Comparison of ENCODE assay signal across 8 mouse cellular contexts in the genomic region with DNA sequence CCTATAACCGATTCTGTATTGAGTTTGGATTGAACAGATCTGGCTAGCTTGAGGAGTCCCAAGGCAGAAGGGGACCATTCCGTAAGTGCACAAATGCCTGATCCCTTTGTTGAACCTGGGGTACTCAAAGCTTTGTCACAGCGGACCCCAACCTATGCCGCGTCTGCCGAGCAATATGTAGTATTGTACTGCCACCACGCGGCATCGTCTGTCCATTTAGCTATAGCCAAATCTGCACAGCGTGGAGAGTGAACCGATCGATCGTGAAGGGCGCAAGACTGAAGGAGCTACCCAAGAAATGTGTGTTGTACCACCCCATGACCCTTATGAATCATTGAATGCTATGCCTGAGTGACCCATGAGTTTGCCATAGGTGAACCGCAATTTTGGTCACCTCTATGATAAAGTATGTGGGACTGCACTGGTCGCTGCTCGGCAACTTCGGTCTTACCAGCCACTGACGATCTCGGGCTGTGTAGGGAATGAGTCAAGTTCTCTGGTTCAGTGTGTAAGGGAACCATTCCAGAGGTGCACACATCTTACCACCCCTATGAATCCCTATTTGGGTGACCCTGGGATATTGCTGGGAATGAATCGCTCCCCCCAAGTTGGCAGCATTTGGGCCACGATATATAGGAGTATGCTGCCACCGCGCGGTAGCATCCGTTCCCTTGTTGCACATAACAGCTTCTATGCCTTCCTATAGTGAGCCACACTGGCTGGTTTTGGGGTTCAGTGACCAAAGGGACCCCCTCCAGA. TPM values are rescaled to one million over a fixed set of nuclear protein-coding genes. Genes with fewer than 3 reads are reported as not detected.
DNase-seq lines count a peak whose midpoint lies in the region; ATAC-seq and TF ChIP-seq lines count a peak whose summit lies in the region.

No protein-coding gene starts in this region.

- H3K4me2 ChIP-seq in forebrain, embryonic 13.5 days = peak overlapping the region; percentile 64

- no peak overlapping the region for H3K27ac ChIP-seq in forebrain, embryonic 13.5 days
- no peak overlapping the region for H3K27ac ChIP-seq in olfactory bulb, adult 2 months (ENCODE audit: insufficient read depth, low read depth, low read length)

- H3K4me3 ChIP-seq in forebrain, embryonic 13.5 days = peak overlapping the region; percentile 36
- H3K4me3 ChIP-seq in lung, adult 2 months (replicated peaks; ENCODE audit: extremely low read depth, low read depth, low read length) = no peak overlapping the region
- H3K4me3 ChIP-seq in olfactory bulb, adult 2 months (ENCODE audit: insufficient read depth, low read depth, low read length) = peak overlapping the region; percentile 21

- ATAC-seq in forebrain, embryonic 13.5 days = peak; percentile 61
- peak; percentile 37 to 53; a peak in 2 of 4 replicates for ATAC-seq in hematopoietic stem cell, adult 5-6 weeks (replicated peaks in 1 of 2; ENCODE audit: insufficient read depth in 1 of 2, low FRiP score in 2 of 2, low TSS enrichment in 1 of 2, low read depth in 1 of 2, poor library complexity in 2 of 2, severe bottlenecking in 2 of 2)

- H3K9ac ChIP-seq in forebrain, embryonic 13.5 days = peak overlapping the region; percentile 10; the same call in 1 of the 2 replicates

- H3K4me1 ChIP-seq in forebrain, embryonic 13.5 days = peaks cover 5% of the 10 kb centered on the region; the same call in 1 of the 2 replicates
- H3K4me1 ChIP-seq in lung, adult 2 months (ENCODE audit: control insufficient read depth, insufficient read depth, low read length) = no peaks in the 10 kb centered on the region
- H3K4me1 ChIP-seq in olfactory bulb, adult 2 months (ENCODE audit: control insufficient read depth, insufficient read depth, low read length) = no peaks in the 10 kb centered on the region

- DNase-seq in ES-CJ7 (ENCODE audit: low read depth, low spot score) = peak; percentile 49
- peak; percentile 86 for DNase-seq in brain, embryonic 14.5 days (ENCODE audit: low read depth)
- DNase-seq in layer of hippocampus, adult 9-10 months (ENCODE audit: low spot score) = peak; percentile 41
- DNase-seq in lung, adult 2 months = peak; percentile 42
- DNase-seq in urinary bladder, postnatal 36 days (ENCODE audit: low spot score in 2 of 2) = peak; percentile 30 to 37

- H3K27me3 ChIP-seq in forebrain, embryonic 13.5 days = no peaks in the 10 kb centered on the region

- TF ChIP-seq CTCF in brain, embryonic 14.5 days (IDR thresholded peaks at IDR 0.05; ENCODE audit: borderline replicate concordance, extremely low read depth, insufficient read depth, insufficient read length) = peak; percentile 71
- peak; percentile 63 for TF ChIP-seq CTCF in lung, adult 2 months (IDR thresholded peaks at IDR 0.05; ENCODE audit: insufficient read depth, low read length)
- no peak; the same call in 1 of the 2 replicates for TF ChIP-seq CTCF in olfactory bulb, adult 2 months (IDR thresholded peaks at IDR 0.05; ENCODE audit: insufficient read depth, low read depth, low read length)

- TF ChIP-seq POLR2A in brain, embryonic 14.5 days (IDR thresholded peaks at IDR 0.05; ENCODE audit: borderline replicate concordance, extremely low read depth, insufficient read depth, insufficient read length, poor library complexity, severe bottlenecking) = no peak
- TF ChIP-seq POLR2A in lung, adult 2 months (IDR thresholded peaks at IDR 0.05; ENCODE audit: borderline replicate concordance, extremely low read depth, low read depth, low read length) = no peak
- no peak for TF ChIP-seq POLR2A in olfactory bulb, adult 2 months (IDR thresholded peaks at IDR 0.05; ENCODE audit: insufficient read depth, low read depth, low read length)

- H3K36me3 ChIP-seq in forebrain, embryonic 13.5 days (ENCODE audit: poor library complexity, severe bottlenecking) = no peaks in the 10 kb centered on the region

- WGBS in forebrain, embryonic 13.5 days = 56% methylated on average over 26 of the region's 26 CpGs
- WGBS in lung, adult 2 months = 46% methylated on average over 26 of the region's 26 CpGs
- 53% methylated on average over 26 of the region's 26 CpGs for WGBS in olfactory bulb, adult 2 months

- peaks cover 10% of the 10 kb centered on the region; the same call in 1 of the 2 replicates for H3K9me3 ChIP-seq in forebrain, embryonic 13.5 days (replicated peaks)

RNA-seq across cellular contexts. Expression of gene Mrpl23, which starts 47.8 kb away (rescaled TPM):
- 80.2 and 111 TPM in 2 replicates for polyA plus RNA-seq in brain, embryonic 14.5 days (2012; rRNA removed)
- polyA plus RNA-seq in forebrain, embryonic 13.5 days (2015; fragmentation: Nextera tagmentation; extraction: Ambion mirVana) = 16.2 and 16.5 TPM in 2 replicates
- 28.1 and 42.5 TPM in 2 replicates for total RNA-seq in hematopoietic stem cell, adult 5-6 weeks (2017)
- polyA plus RNA-seq in lung, adult 2 months (2012; rRNA removed) = 8.0 and 10.3 TPM in 2 replicates
- polyA plus RNA-seq in olfactory bulb, adult 2 months (2012; ENCODE audit: insufficient read depth, insufficient read length, low replicate concordance, missing spikeins) = not detected in 2 replicates

Comparison
In these comparisons a context has a peak if more than half of its experiments do, and no peak if none do; other contexts are left out.
1. DNase-seq: peak in every context shown above with its lines; median percentile 86 in brain, embryonic 14.5 days; 49 in ES-CJ7; 42 in lung, adult 2 months; 41 in layer of hippocampus, adult 9-10 months; 34 in urinary bladder, postnatal 36 days.